Mouse (Mus musculus): ENCODE data around the gene Hsf4. TPM values are rescaled to one million over a fixed set of nuclear protein-coding genes. Genes with fewer than 3 reads are reported as not detected.

The Hsf4 gene
- polyA plus RNA-seq, 1 experiment, result 0.95 TPM

GRCm38 (mm10) chr8:105233126-105233935 is 36.3 kb upstream of the Hsf4 start:
- H3K27ac ChIP-seq (ENCODE audit: control insufficient read depth, insufficient read depth, low read depth, low read length, poor library complexity), result no peak overlapping the region
- H3K4me1 ChIP-seq (ENCODE audit: control insufficient read depth, insufficient read depth, low read length), result no peaks in the 10 kb centered on the region; the same call in 1 of the 2 replicates
- 80% methylated on average over 1 of the region's 1 CpGs for WGBS
- no peak overlapping the region for H3K4me3 ChIP-seq (replicated peaks; ENCODE audit: control insufficient read depth, low read depth, low read length)
- TF ChIP-seq CTCF (IDR thresholded peaks at IDR 0.05; ENCODE audit: control insufficient read depth, insufficient read depth, low read length) (no peak), POLR2A (IDR thresholded peaks at IDR 0.05; ENCODE audit: borderline replicate concordance, control insufficient read depth, low read depth, low read length) (no peak)

GRCm38 (mm10) chr8:105235206-105235605 is 34.4 kb upstream of the Hsf4 start:
- Histone ChIP-seq H3K27ac (ENCODE audit: control insufficient read depth, insufficient read depth, low read depth, low read length, poor library complexity) (no peak overlapping the region), H3K4me1 (ENCODE audit: control insufficient read depth, insufficient read depth, low read length) (no peaks in the 10 kb centered on the region; the same call in 1 of the 2 replicates), H3K4me3 (replicated peaks; ENCODE audit: control insufficient read depth, low read depth, low read length) (no peak overlapping the region)
- no peak for TF ChIP-seq CTCF (IDR thresholded peaks at IDR 0.05; ENCODE audit: control insufficient read depth, insufficient read depth, low read length)
- no peak for TF ChIP-seq POLR2A (IDR thresholded peaks at IDR 0.05; ENCODE audit: borderline replicate concordance, control insufficient read depth, low read depth, low read length)
- WGBS, result 62% methylated on average over 1 of the region's 1 CpGs

DNA sequence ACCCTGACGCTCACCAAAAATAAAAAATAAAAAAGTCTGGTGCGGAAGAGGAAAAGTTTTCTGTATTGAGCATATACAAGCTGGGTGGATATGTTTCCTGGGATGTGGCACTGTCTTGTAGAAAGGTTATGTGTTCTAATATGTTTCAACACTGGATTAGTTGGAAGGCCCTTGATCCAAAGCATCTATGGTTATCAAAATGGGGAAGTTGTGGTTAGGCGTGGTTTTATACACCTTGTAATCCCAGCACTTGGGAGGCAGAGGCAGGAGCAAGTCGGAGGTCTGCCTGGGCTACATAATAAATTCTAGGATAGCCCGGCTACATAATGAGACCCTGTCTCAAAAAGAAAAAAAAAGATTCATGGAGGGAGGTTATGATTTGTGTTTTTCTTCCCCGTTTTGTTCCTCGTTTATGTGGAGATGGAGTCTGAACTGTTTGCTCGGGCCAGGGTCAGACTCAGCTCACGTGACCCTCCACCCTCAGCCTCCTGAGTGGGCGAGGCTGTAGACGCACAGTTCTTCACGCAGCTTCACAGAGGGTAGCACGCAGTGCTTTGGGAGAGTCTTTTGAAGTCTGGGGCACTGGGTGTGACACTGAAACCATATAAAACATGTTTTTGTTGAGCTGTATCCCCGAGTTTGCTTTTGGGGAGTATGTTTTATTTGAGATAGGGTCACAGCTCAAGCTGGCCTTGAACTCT is 32.0 kb upstream of the Hsf4 start:
- Histone ChIP-seq H3K27ac (ENCODE audit: control insufficient read depth, insufficient read depth, low read depth, low read length, poor library complexity) (no peak overlapping the region), H3K4me3 (replicated peaks; ENCODE audit: control insufficient read depth, low read depth, low read length) (no peak overlapping the region), H3K4me1 (ENCODE audit: control insufficient read depth, insufficient read depth, low read length) (no peaks in the 10 kb centered on the region)
- TF ChIP-seq POLR2A (IDR thresholded peaks at IDR 0.05; ENCODE audit: borderline replicate concordance, control insufficient read depth, low read depth, low read length), result no peak
- no peak for TF ChIP-seq CTCF (IDR thresholded peaks at IDR 0.05; ENCODE audit: control insufficient read depth, insufficient read depth, low read length)
- 77% methylated on average over 14 of the region's 14 CpGs for WGBS

- Histone ChIP-seq H3K4me1 (ENCODE audit: control insufficient read depth, insufficient read depth, low read length) (no peaks in the 10 kb centered on the region), H3K4me3 (replicated peaks; ENCODE audit: control insufficient read depth, low read depth, low read length) (no peak overlapping the region), H3K27ac (ENCODE audit: control insufficient read depth, insufficient read depth, low read depth, low read length, poor library complexity) (no peak overlapping the region)
- 94% methylated on average over 7 of the region's 7 CpGs for WGBS
- TF ChIP-seq CTCF (IDR thresholded peaks at IDR 0.05; ENCODE audit: control insufficient read depth, insufficient read depth, low read length) (no peak), POLR2A (IDR thresholded peaks at IDR 0.05; ENCODE audit: borderline replicate concordance, control insufficient read depth, low read depth, low read length) (no peak)
Measured at GRCm38 (mm10) chr8:105241016-105241415, 28.6 kb upstream of the Hsf4 start.

DNA sequence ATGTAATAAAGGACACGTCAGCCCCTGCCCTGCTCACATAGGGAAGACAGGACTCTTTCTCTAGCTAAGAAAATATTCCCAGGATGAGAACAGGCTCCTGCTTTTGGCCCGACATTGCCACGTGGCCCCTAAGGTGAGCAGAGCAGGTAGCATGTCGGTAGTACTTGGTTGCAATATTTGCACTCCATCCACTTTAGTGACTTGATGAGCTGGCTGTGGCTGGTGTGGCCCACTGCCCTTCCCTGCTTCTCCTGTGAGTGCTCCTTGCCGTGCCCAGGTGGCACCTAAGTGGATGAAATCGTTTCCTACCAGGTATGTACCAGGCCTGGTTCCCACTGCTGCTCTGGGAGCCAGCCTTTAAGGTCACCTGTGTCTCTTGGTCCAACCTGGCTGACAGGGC is 17.6 kb upstream of the Hsf4 start:
- H3K4me1 ChIP-seq (ENCODE audit: control insufficient read depth, insufficient read depth, low read length), result no peaks in the 10 kb centered on the region
- no peak for TF ChIP-seq CTCF (IDR thresholded peaks at IDR 0.05; ENCODE audit: control insufficient read depth, insufficient read depth, low read length)
- TF ChIP-seq POLR2A (IDR thresholded peaks at IDR 0.05; ENCODE audit: borderline replicate concordance, control insufficient read depth, low read depth, low read length), result no peak
- 87% methylated on average over 6 of the region's 6 CpGs for WGBS
- no peak overlapping the region for H3K4me3 ChIP-seq (replicated peaks; ENCODE audit: control insufficient read depth, low read depth, low read length)
- H3K27ac ChIP-seq (ENCODE audit: control insufficient read depth, insufficient read depth, low read depth, low read length, poor library complexity), result no peak overlapping the region

- no peaks in the 10 kb centered on the region for H3K4me1 ChIP-seq (ENCODE audit: control insufficient read depth, insufficient read depth, low read length)
- TF ChIP-seq CTCF (IDR thresholded peaks at IDR 0.05; ENCODE audit: control insufficient read depth, insufficient read depth, low read length) (no peak), POLR2A (IDR thresholded peaks at IDR 0.05; ENCODE audit: borderline replicate concordance, control insufficient read depth, low read depth, low read length) (no peak)
- no peak overlapping the region for H3K27ac ChIP-seq (ENCODE audit: control insufficient read depth, insufficient read depth, low read depth, low read length, poor library complexity)
- 68% methylated on average over 10 of the region's 10 CpGs for whole genome bisulfite sequencing
- H3K4me3 ChIP-seq (replicated peaks; ENCODE audit: control insufficient read depth, low read depth, low read length), result no peak overlapping the region
Measured at GRCm38 (mm10) chr8:105252680-105253537, 16.7 kb upstream of the Hsf4 start.

- TF ChIP-seq POLR2A (IDR thresholded peaks at IDR 0.05; ENCODE audit: borderline replicate concordance, control insufficient read depth, low read depth, low read length) (no peak), CTCF (IDR thresholded peaks at IDR 0.05; ENCODE audit: control insufficient read depth, insufficient read depth, low read length) (no peak)
- peak overlapping the region; percentile 58 for H3K4me3 ChIP-seq (replicated peaks; ENCODE audit: control insufficient read depth, low read depth, low read length)
- no peaks in the 10 kb centered on the region for H3K4me1 ChIP-seq (ENCODE audit: control insufficient read depth, insufficient read depth, low read length)
- H3K27ac ChIP-seq (ENCODE audit: control insufficient read depth, insufficient read depth, low read depth, low read length, poor library complexity), result no peak overlapping the region; the same call in 1 of the 2 replicates
- WGBS, result 62% methylated on average over 20 of the region's 20 CpGs
Measured at GRCm38 (mm10) chr8:105253766-105254151, 15.8 kb upstream of the Hsf4 start.

Data from bone marrow, adult 2 months (tissue).